Mouse (Mus musculus): ENCODE measurements around the gene Ccdc60.
A peak's percentile ranks its signal among the peaks of the same experiment; 100 is the strongest.

GRCm38 (mm10) chr5:116212706-116213105 lies 76.1 kb downstream of the Ccdc60 start:
- TF ChIP-seq POLR2A (IDR thresholded peaks at IDR 0.05; ENCODE audit: borderline replicate concordance, insufficient read depth, low read length), result no peak
- TF ChIP-seq CTCF (IDR thresholded peaks at IDR 0.05; ENCODE audit: borderline replicate concordance, insufficient read depth, low read depth, low read length), result peak; percentile 38; the same call in 1 of the 2 replicates

Measured in cerebellum, adult 2 months (tissue).